Mouse (Mus musculus): ENCODE data around the gene Tnnc2. TPM values are rescaled to one million over a fixed set of nuclear protein-coding genes. Genes with fewer than 3 reads are reported as not detected.

Gene Tnnc2
- polyA plus RNA-seq (2016; fragmentation: Nextera tagmentation; extraction: Ambion mirVana): 26.2 and 36.5 TPM in 2 replicates

GRCm38 (mm10) chr2:164779481-164780086, at the start of gene Tnnc2:
TSS of gene Tnnc2 (minus strand) at chr2:164779967.
- H3K9me3 ChIP-seq: no peaks in the 10 kb centered on the region
- no peak within 1 kb of the TSS for H3K4me2 ChIP-seq (replicated peaks)
- H3K4me1 ChIP-seq: no peaks in the 10 kb centered on the region
- H3K36me3 ChIP-seq: no peaks in the 10 kb centered on the region
- H3K27me3 ChIP-seq (replicated peaks): no peaks in the 10 kb centered on the region
- no peak within 1 kb of the TSS for H3K27ac ChIP-seq
- 72% methylated on average over 8 of the region's 8 CpGs for WGBS
- no peak within 1 kb of the TSS for H3K9ac ChIP-seq
- no peak for ATAC-seq (ENCODE audit: low FRiP score, low read depth)
- H3K4me3 ChIP-seq: no peak within 1 kb of the TSS

GRCm38 (mm10) chr2:164829090-164829489, 49.3 kb upstream of the Tnnc2 start:
- Histone ChIP-seq H3K27me3 (replicated peaks) (no peaks in the 10 kb centered on the region), H3K27ac (no peak overlapping the region), H3K4me3 (no peak overlapping the region), H3K9ac (no peak overlapping the region), H3K4me2 (replicated peaks) (no peak overlapping the region), H3K9me3 (no peaks in the 10 kb centered on the region; the same call in 1 of the 2 replicates), H3K4me1 (peaks cover 10% of the 10 kb centered on the region), H3K36me3 (peaks cover 43% of the 10 kb centered on the region)
- no peak for ATAC-seq (ENCODE audit: low FRiP score, low read depth)
- 98% methylated on average over 1 of the region's 1 CpGs for WGBS

GRCm38 (mm10) chr2:164828437-164828836, 48.7 kb upstream of the Tnnc2 start, which contains the start of gene Spata25:
TSS of gene Spata25 (minus strand) at chr2:164828537.
- Histone ChIP-seq H3K27me3 (replicated peaks) (no peaks in the 10 kb centered on the region), H3K4me3 (no peak within 1 kb of the TSS), H3K4me2 (replicated peaks) (no peak within 1 kb of the TSS), H3K36me3 (peaks cover 43% of the 10 kb centered on the region), H3K9me3 (no peaks in the 10 kb centered on the region; the same call in 1 of the 2 replicates), H3K27ac (no peak within 1 kb of the TSS), H3K9ac (no peak within 1 kb of the TSS), H3K4me1 (peaks cover 7% of the 10 kb centered on the region)
- no peak for ATAC-seq (ENCODE audit: low FRiP score, low read depth)
- 90% methylated on average over 6 of the region's 6 CpGs for WGBS

GRCm38 (mm10) chr2:164827146-164827850, 47.5 kb upstream of the Tnnc2 start:
- no peak for ATAC-seq (ENCODE audit: low FRiP score, low read depth)
- Histone ChIP-seq H3K4me3 (no peak overlapping the region), H3K27ac (no peak overlapping the region), H3K27me3 (replicated peaks) (no peaks in the 10 kb centered on the region), H3K4me2 (replicated peaks) (no peak overlapping the region), H3K36me3 (peaks cover 43% of the 10 kb centered on the region), H3K9ac (no peak overlapping the region), H3K4me1 (peaks cover 3% of the 10 kb centered on the region; the same call in 1 of the 2 replicates), H3K9me3 (no peaks in the 10 kb centered on the region; the same call in 1 of the 2 replicates)
- 92% methylated on average over 16 of the region's 16 CpGs for WGBS

- H3K36me3 ChIP-seq: peaks cover 54% of the 10 kb centered on the region
- WGBS: 95% methylated on average over 17 of the region's 17 CpGs
- no peaks in the 10 kb centered on the region; the same call in 1 of the 2 replicates for H3K9me3 ChIP-seq
- H3K4me1 ChIP-seq: peaks cover 5% of the 10 kb centered on the region; the same call in 1 of the 2 replicates
- no peak for ATAC-seq (ENCODE audit: low FRiP score, low read depth)
- no peak overlapping the region for H3K9ac ChIP-seq
- no peaks in the 10 kb centered on the region for H3K27me3 ChIP-seq (replicated peaks)
- no peak overlapping the region for H3K4me3 ChIP-seq
- no peak overlapping the region for H3K27ac ChIP-seq
- no peak overlapping the region for H3K4me2 ChIP-seq (replicated peaks)
Measured at GRCm38 (mm10) chr2:164825521-164825920, 45.8 kb upstream of the Tnnc2 start.

GRCm38 (mm10) chr2:164823969-164824368, 44.2 kb upstream of the Tnnc2 start:
- Histone ChIP-seq H3K27me3 (replicated peaks) (no peaks in the 10 kb centered on the region), H3K9ac (no peak overlapping the region), H3K4me3 (no peak overlapping the region), H3K4me1 (peaks cover 5% of the 10 kb centered on the region; the same call in 1 of the 2 replicates), H3K9me3 (no peaks in the 10 kb centered on the region; the same call in 1 of the 2 replicates), H3K36me3 (peaks cover 62% of the 10 kb centered on the region), H3K4me2 (replicated peaks) (peak overlapping the region; percentile 67), H3K27ac (no peak overlapping the region)
- ATAC-seq (ENCODE audit: low FRiP score, low read depth): no peak
- 91% methylated on average over 4 of the region's 4 CpGs for WGBS

- Histone ChIP-seq H3K4me1 (peaks cover 5% of the 10 kb centered on the region; the same call in 1 of the 2 replicates), H3K9ac (peak overlapping the region; percentile 68), H3K36me3 (peaks cover 56% of the 10 kb centered on the region), H3K27me3 (replicated peaks) (no peaks in the 10 kb centered on the region), H3K27ac (peak overlapping the region; percentile 68), H3K4me3 (peak overlapping the region; percentile 69), H3K9me3 (no peaks in the 10 kb centered on the region), H3K4me2 (replicated peaks) (peak overlapping the region; percentile 67)
- peak; percentile 80 for ATAC-seq (ENCODE audit: low FRiP score, low read depth)
- 4% methylated on average over 10 of the region's 10 CpGs for WGBS
Measured at GRCm38 (mm10) chr2:164823181-164823585, 43.4 kb upstream of the Tnnc2 start.

GRCm38 (mm10) chr2:164822636-164823165, 42.9 kb upstream of the Tnnc2 start, which contains the start of gene Zswim1:
TSS of gene Zswim1 (plus strand) at chr2:164822686.
- Histone ChIP-seq H3K27ac (peak within 1 kb of the TSS; percentile 68), H3K4me2 (replicated peaks) (peak within 1 kb of the TSS; percentile 67), H3K36me3 (peaks cover 51% of the 10 kb centered on the region), H3K4me1 (peaks cover 5% of the 10 kb centered on the region; the same call in 1 of the 2 replicates), H3K4me3 (peak within 1 kb of the TSS; percentile 69), H3K9me3 (no peaks in the 10 kb centered on the region), H3K27me3 (replicated peaks) (no peaks in the 10 kb centered on the region), H3K9ac (peak within 1 kb of the TSS; percentile 68)
- peak; percentile 99 for ATAC-seq (ENCODE audit: low FRiP score, low read depth)
- WGBS: 2% methylated on average over 32 of the region's 32 CpGs

- H3K36me3 ChIP-seq: peaks cover 34% of the 10 kb centered on the region
- H3K27me3 ChIP-seq (replicated peaks): no peaks in the 10 kb centered on the region
- ATAC-seq (ENCODE audit: low FRiP score, low read depth): no peak
- no peak overlapping the region for H3K9ac ChIP-seq
- H3K9me3 ChIP-seq: no peaks in the 10 kb centered on the region
- peaks cover 5% of the 10 kb centered on the region; the same call in 1 of the 2 replicates for H3K4me1 ChIP-seq
- H3K4me2 ChIP-seq (replicated peaks): no peak overlapping the region
- no peak overlapping the region for H3K4me3 ChIP-seq
- WGBS: 87% methylated on average over 6 of the region's 6 CpGs
- H3K27ac ChIP-seq: no peak overlapping the region
Measured at GRCm38 (mm10) chr2:164821060-164821459, 41.3 kb upstream of the Tnnc2 start.

GRCm38 (mm10) chr2:164817703-164818102, 37.9 kb upstream of the Tnnc2 start:
- H3K9me3 ChIP-seq: no peaks in the 10 kb centered on the region
- H3K36me3 ChIP-seq: peaks cover 20% of the 10 kb centered on the region
- 78% methylated on average over 5 of the region's 5 CpGs for WGBS
- H3K4me1 ChIP-seq: peaks cover 5% of the 10 kb centered on the region; the same call in 1 of the 2 replicates
- no peaks in the 10 kb centered on the region for H3K27me3 ChIP-seq (replicated peaks)
- no peak overlapping the region for H3K27ac ChIP-seq
- no peak overlapping the region for H3K4me3 ChIP-seq
- no peak overlapping the region for H3K4me2 ChIP-seq (replicated peaks)
- no peak for ATAC-seq (ENCODE audit: low FRiP score, low read depth)
- no peak overlapping the region for H3K9ac ChIP-seq

GRCm38 (mm10) chr2:164817206-164817605, 37.4 kb upstream of the Tnnc2 start:
- Histone ChIP-seq H3K27me3 (replicated peaks) (no peaks in the 10 kb centered on the region), H3K27ac (no peak overlapping the region)

GRCm38 (mm10) chr2:164815821-164816220, 36.1 kb upstream of the Tnnc2 start:
- Histone ChIP-seq H3K4me3 (no peak overlapping the region), H3K9ac (no peak overlapping the region), H3K27me3 (replicated peaks) (no peaks in the 10 kb centered on the region), H3K36me3 (peaks cover 11% of the 10 kb centered on the region), H3K4me2 (replicated peaks) (no peak overlapping the region), H3K4me1 (no peaks in the 10 kb centered on the region), H3K27ac (no peak overlapping the region), H3K9me3 (no peaks in the 10 kb centered on the region)
- 90% methylated on average over 8 of the region's 8 CpGs for WGBS
- no peak for ATAC-seq (ENCODE audit: low FRiP score, low read depth)

More at GRCm38 (mm10) chr2:164817206-164817605, 37.4 kb upstream of the Tnnc2 start:
- Histone ChIP-seq H3K4me2 (replicated peaks) (no peak overlapping the region), H3K4me1 (peaks cover 1% of the 10 kb centered on the region; the same call in 1 of the 2 replicates), H3K9ac (no peak overlapping the region), H3K36me3 (peaks cover 20% of the 10 kb centered on the region), H3K9me3 (no peaks in the 10 kb centered on the region), H3K4me3 (no peak overlapping the region)
- no peak for ATAC-seq (ENCODE audit: low FRiP score, low read depth)
- 85% methylated on average over 6 of the region's 6 CpGs for WGBS
